Mouse (Mus musculus) bone marrow, adult 2 months (tissue): ENCODE measurements around the gene Gemin5. TPM values are rescaled to one million over a fixed set of nuclear protein-coding genes. Genes with fewer than 3 reads are reported as not detected.

ENCODE experiments used
- H3K27ac ChIP-seq: fragments of 200-500 bp; 2 replicates; pipeline ENCODE4 v1.5.1; 2012; ENCODE audit warnings: low read depth, mild to moderate bottlenecking, control low read depth, inconsistent platforms, low read length; ENCODE audit not compliant: control insufficient read depth, poor library complexity, insufficient read depth
- H3K4me1 ChIP-seq: fragments of 200-500 bp; 2 replicates; pipeline ENCODE4 v1.6.1; 2011; ENCODE audit warnings: low read length; ENCODE audit not compliant: control insufficient read depth, insufficient read depth
- H3K4me3 ChIP-seq: fragments of 200-500 bp; replicated peaks from 2 replicates; pipeline ENCODE3; 2011; ENCODE audit warnings: mild to moderate bottlenecking, low read depth, low read length, control low read depth; ENCODE audit not compliant: control insufficient read depth
- CTCF ChIP-seq: fragments of 200-500 bp; IDR thresholded peaks from 2 replicates; pipeline ENCODE4 v1.5.1; 2011; ENCODE audit warnings: low read length, control low read depth; ENCODE audit not compliant: control insufficient read depth, insufficient read depth
- POLR2A ChIP-seq: fragments of 200-500 bp; IDR thresholded peaks from 2 replicates; pipeline ENCODE4 v1.6.1; 2011; ENCODE audit warnings: low read depth, mild to moderate bottlenecking, control low read depth, low read length, borderline replicate concordance; ENCODE audit not compliant: control insufficient read depth
- WGBS: fragments of 180-500 bp; shearing (Covaris S2); methylation state at CpG from one replicate; pipeline ENCODE4 v1.1.7; 2018; 5-methylcytosine and 5-hydroxymethylcytosine counted together
- polyA plus RNA-seq: library from polyadenylated mRNA; stranded (reverse); fragments of >200 nt; gene quantifications from 2 replicates; pipeline ENCODE4 v1.2.4, GENCODE M21; 2011; ENCODE audit warnings: low replicate concordance; ENCODE audit not compliant: missing spikeins, insufficient read depth, insufficient read length

The Gemin5 gene
- polyA plus RNA-seq, 1 experiment, result 9.0 TPM

GRCm38 (mm10) chr11:58155458-58155857 lies 12.9 kb downstream of the Gemin5 start:
- Histone ChIP-seq H3K27ac (no peak overlapping the region), H3K4me1 (no peaks in the 10 kb centered on the region), H3K4me3 (no peak overlapping the region)
- WGBS, result 92% methylated on average over 9 of the region's 9 CpGs
- TF ChIP-seq CTCF (no peak), POLR2A (no peak)

- H3K4me1 ChIP-seq, result peaks cover 2% of the 10 kb centered on the region
- WGBS, result 60% methylated on average over 5 of the region's 5 CpGs
- H3K4me3 ChIP-seq, result no peak overlapping the region
- TF ChIP-seq POLR2A (no peak), CTCF (no peak)
- no peak overlapping the region for H3K27ac ChIP-seq
Measured at GRCm38 (mm10) chr11:58146241-58146640, 22.1 kb downstream of the Gemin5 start.

GRCm38 (mm10) chr11:58143704-58144426 lies 24.5 kb downstream of the Gemin5 start:
- no peak for TF ChIP-seq CTCF
- no peak for TF ChIP-seq POLR2A
- no peak overlapping the region for H3K4me3 ChIP-seq
- WGBS, result 45% methylated on average over 9 of the region's 9 CpGs
- H3K27ac ChIP-seq, result no peak overlapping the region
- peaks cover 2% of the 10 kb centered on the region for H3K4me1 ChIP-seq

- TF ChIP-seq CTCF (no peak), POLR2A (no peak)
- WGBS, result 55% methylated on average over 3 of the region's 3 CpGs
- Histone ChIP-seq H3K4me1 (peaks cover 2% of the 10 kb centered on the region), H3K4me3 (no peak overlapping the region), H3K27ac (no peak overlapping the region)
Measured at GRCm38 (mm10) chr11:58139466-58139865, 28.9 kb downstream of the Gemin5 start.

GRCm38 (mm10) chr11:58138821-58139220 lies 29.5 kb downstream of the Gemin5 start:
- WGBS, result 83% methylated on average over 11 of the region's 11 CpGs
- Histone ChIP-seq H3K27ac (no peak overlapping the region), H3K4me3 (no peak overlapping the region), H3K4me1 (peaks cover 1% of the 10 kb centered on the region)
- no peak for TF ChIP-seq POLR2A
- TF ChIP-seq CTCF, result no peak

GRCm38 (mm10) chr11:58136677-58137076 lies 31.7 kb downstream of the Gemin5 start:
- no peak overlapping the region for H3K4me3 ChIP-seq
- H3K4me1 ChIP-seq, result no peaks in the 10 kb centered on the region; the same call in 1 of the 2 replicates
- TF ChIP-seq CTCF (no peak), POLR2A (no peak)
- no peak overlapping the region for H3K27ac ChIP-seq
- 79% methylated on average over 6 of the region's 6 CpGs for WGBS

- Histone ChIP-seq H3K27ac (peak overlapping the region; percentile 63; the same call in 1 of the 2 replicates), H3K4me3 (no peak overlapping the region), H3K4me1 (no peaks in the 10 kb centered on the region; the same call in 1 of the 2 replicates)
- TF ChIP-seq CTCF (no peak), POLR2A (no peak)
Measured at GRCm38 (mm10) chr11:58135296-58135695, 33.0 kb downstream of the Gemin5 start.

GRCm38 (mm10) chr11:58134869-58135268 lies 33.5 kb downstream of the Gemin5 start:
- Histone ChIP-seq H3K4me3 (no peak overlapping the region), H3K27ac (peak overlapping the region; percentile 63; the same call in 1 of the 2 replicates)

More at GRCm38 (mm10) chr11:58134869-58135268, 33.5 kb downstream of the Gemin5 start:
- H3K4me1 ChIP-seq, result no peaks in the 10 kb centered on the region; the same call in 1 of the 2 replicates
- TF ChIP-seq CTCF (no peak), POLR2A (no peak)
